Mouse (Mus musculus) midbrain, embryonic 16.5 days (tissue): ENCODE data around the gene Bhlhe23. TPM values are rescaled to one million over a fixed set of nuclear protein-coding genes. Genes with fewer than 3 reads are reported as not detected.

ENCODE experiments used
- ATAC-seq: fragments of 200-750 bp; cut with Nextera tagmentation; 2 replicates; pipeline ENCODE4 v1.8.0; 2017; ENCODE audit warnings: moderate TSS enrichment
- H3K27ac ChIP-seq: fragments of 300-500 bp; sonication (generic); 2 replicates; pipeline ENCODE4 v1.5.1; 2014; ENCODE audit warnings: mild to moderate bottlenecking, low read length, mixed read lengths
- H3K27me3 ChIP-seq: fragments of 300-500 bp; sonication (generic); 2 replicates; pipeline ENCODE4 v1.6.1; 2014; ENCODE audit warnings: low read depth, low read length, mixed read lengths; ENCODE audit not compliant: control insufficient read depth, insufficient read depth
- H3K36me3 ChIP-seq: fragments of 300-500 bp; sonication (generic); 2 replicates; pipeline ENCODE4 v1.6.1; 2014; ENCODE audit warnings: mild to moderate bottlenecking, low read length, moderate library complexity, mixed read lengths; ENCODE audit not compliant: control insufficient read depth, insufficient read depth
- H3K4me1 ChIP-seq: fragments of 300-500 bp; sonication (generic); 2 replicates; pipeline ENCODE4 v1.6.1; 2014; ENCODE audit warnings: mild to moderate bottlenecking, low read length, mixed read lengths; ENCODE audit not compliant: control insufficient read depth, insufficient read depth
- H3K4me2 ChIP-seq: fragments of 300-500 bp; sonication (generic); 2 replicates; pipeline ENCODE4 v1.6.1; 2014; ENCODE audit warnings: mild to moderate bottlenecking, low read length, mixed read lengths
- H3K4me3 ChIP-seq: fragments of 300-500 bp; sonication (generic); 2 replicates; pipeline ENCODE4 v1.5.1; 2014; ENCODE audit warnings: low read depth, mild to moderate bottlenecking, low read length, moderate library complexity, mixed read lengths
- H3K9ac ChIP-seq: fragments of 300-500 bp; sonication (generic); 2 replicates; pipeline ENCODE4 v1.6.1; 2014; ENCODE audit warnings: low read depth, low read length, mixed read lengths
- H3K9me3 ChIP-seq: fragments of 300-500 bp; sonication (generic); replicated peaks from 2 replicates; pipeline ENCODE4 v1.6.1; 2014; ENCODE audit warnings: mild to moderate bottlenecking, low read length, mixed read lengths; ENCODE audit not compliant: control insufficient read depth, poor library complexity, severe bottlenecking
- WGBS: fragments of 180-500 bp; shearing (Covaris S2); extraction: QIAGEN DNeasy Blood & Tissue Kit; methylation state at CpG from one replicate; pipeline ENCODE4 v1.1.7; 2014; 5-methylcytosine and 5-hydroxymethylcytosine counted together
- polyA plus RNA-seq: library from polyadenylated mRNA; unstranded; fragments of >200 nt; fragmentation: Nextera tagmentation; extraction: Ambion mirVana; gene quantifications from 2 replicates; pipeline ENCODE4 v1.2.1, GENCODE M21; 2015

Bhlhe23 gene
- polyA plus RNA-seq = 10.1 and 10.4 TPM in 2 replicates

DNA sequence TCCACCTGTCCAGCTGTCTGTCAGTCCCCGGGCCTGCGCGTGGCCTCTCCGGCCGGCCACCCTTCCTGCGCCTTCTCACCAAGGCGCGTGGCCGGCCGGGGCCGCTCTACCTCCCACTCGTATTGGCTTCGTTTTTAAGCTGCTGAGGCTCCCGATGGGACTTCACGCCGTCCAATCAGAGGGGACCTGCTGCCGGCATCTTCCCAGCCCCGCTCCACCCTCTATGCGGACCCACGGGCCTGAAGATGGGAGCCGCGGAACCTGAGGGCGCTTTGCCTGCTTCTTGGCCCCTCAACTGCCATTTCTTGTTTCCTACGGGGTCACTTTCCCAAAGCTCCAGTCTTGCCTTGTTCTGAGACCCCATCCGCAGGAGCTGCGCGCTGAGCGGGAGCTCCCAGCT lies at the start of gene Bhlhe23:
Bhlhe23 (minus strand) TSS at position 108 of the 400 bp plus-strand sequence.
- H3K4me1 ChIP-seq = peaks cover 7% of the 10 kb centered on the region

DNA sequence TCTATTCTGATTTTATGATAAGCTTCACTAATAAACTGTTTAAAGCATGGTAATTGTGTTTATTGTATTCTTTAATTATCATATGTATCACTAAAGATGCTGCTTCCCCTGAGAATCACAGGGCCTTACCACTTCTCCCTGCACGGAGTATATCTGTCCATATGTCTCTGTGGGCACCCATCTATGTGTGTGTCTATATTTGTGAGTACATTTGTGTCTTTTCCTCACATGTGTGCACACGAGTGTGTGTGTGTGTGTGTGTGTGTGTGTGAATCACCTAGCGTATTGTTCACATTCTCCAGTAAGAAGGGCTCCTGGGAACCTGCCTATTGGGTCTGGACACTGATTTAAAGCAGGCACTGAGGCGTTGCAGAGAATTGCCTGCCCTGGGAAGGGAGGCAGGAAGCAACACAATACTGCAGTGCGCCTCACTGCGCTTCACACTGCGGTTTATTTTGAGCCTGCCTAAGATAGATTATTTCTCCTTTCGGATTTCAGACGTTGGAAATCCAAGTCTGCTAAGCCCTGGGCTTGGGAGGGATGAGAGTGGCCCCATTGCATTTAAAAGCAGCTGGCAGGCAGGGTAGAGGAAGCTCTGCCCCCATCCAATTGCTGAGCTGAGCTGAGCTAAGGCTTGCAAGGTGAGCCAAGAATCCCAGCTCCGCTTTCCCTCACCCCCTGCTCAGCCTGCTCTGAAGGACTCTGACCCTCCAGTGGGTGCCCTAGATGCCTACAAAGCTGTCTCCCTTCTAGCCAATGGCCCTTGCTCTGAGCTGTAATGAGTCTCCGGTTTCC lies 48.6 kb upstream of the Bhlhe23 start:
- H3K36me3 ChIP-seq = no peaks in the 10 kb centered on the region
- 24% methylated on average over 11 of the region's 11 CpGs for WGBS
- H3K9ac ChIP-seq = peak overlapping the region; percentile 28; the same call in 1 of the 2 replicates
- H3K4me2 ChIP-seq = no peak overlapping the region
- no peaks in the 10 kb centered on the region for H3K9me3 ChIP-seq
- peak; percentile 65 for ATAC-seq
- no peaks in the 10 kb centered on the region for H3K27me3 ChIP-seq
- H3K4me3 ChIP-seq = no peak overlapping the region
- peaks cover 9% of the 10 kb centered on the region for H3K4me1 ChIP-seq
- H3K27ac ChIP-seq = peak overlapping the region; percentile 76

More for the DNA sequence above, at the start of gene Bhlhe23:
- no peaks in the 10 kb centered on the region for H3K9me3 ChIP-seq
- 1% methylated on average over 28 of the region's 28 CpGs for WGBS
- no peak within 1 kb of the TSS for H3K27ac ChIP-seq
- ATAC-seq = no peak; the same call in 1 of the 2 replicates
- H3K9ac ChIP-seq = peak within 1 kb of the TSS; percentile 35
- peak within 1 kb of the TSS; percentile 40 for H3K4me3 ChIP-seq
- no peaks in the 10 kb centered on the region for H3K36me3 ChIP-seq
- peak within 1 kb of the TSS; percentile 57 for H3K4me2 ChIP-seq
- H3K27me3 ChIP-seq = peaks cover 54% of the 10 kb centered on the region

GRCm38 (mm10) chr2:180824724-180825123 lies 48.0 kb upstream of the Bhlhe23 start:
- WGBS = 79% methylated on average over 4 of the region's 4 CpGs
- no peak overlapping the region for H3K4me2 ChIP-seq
- peak overlapping the region; percentile 76 for H3K27ac ChIP-seq
- no peaks in the 10 kb centered on the region for H3K36me3 ChIP-seq
- H3K9ac ChIP-seq = no peak overlapping the region
- no peak overlapping the region for H3K4me3 ChIP-seq
- ATAC-seq = no peak
- no peaks in the 10 kb centered on the region for H3K27me3 ChIP-seq
- H3K4me1 ChIP-seq = peaks cover 9% of the 10 kb centered on the region
- H3K9me3 ChIP-seq = no peaks in the 10 kb centered on the region

- no peaks in the 10 kb centered on the region for H3K9me3 ChIP-seq
- H3K4me2 ChIP-seq = no peak overlapping the region
- peaks cover 9% of the 10 kb centered on the region for H3K4me1 ChIP-seq
- WGBS = 73% methylated on average over 4 of the region's 4 CpGs
- no peaks in the 10 kb centered on the region for H3K27me3 ChIP-seq
- no peak overlapping the region for H3K9ac ChIP-seq
- peak overlapping the region; percentile 76; the same call in 1 of the 2 replicates for H3K27ac ChIP-seq
- no peaks in the 10 kb centered on the region for H3K36me3 ChIP-seq
- H3K4me3 ChIP-seq = no peak overlapping the region
- ATAC-seq = no peak
Observed at GRCm38 (mm10) chr2:180824061-180824460, 47.4 kb upstream of the Bhlhe23 start.

- ATAC-seq = 0 out of 2 replicates have a peak, but pooled peaks have one; percentile 37
- Histone ChIP-seq H3K36me3 (no peaks in the 10 kb centered on the region), H3K4me3 (no peak overlapping the region), H3K4me1 (peaks cover 9% of the 10 kb centered on the region), H3K27ac (no peak overlapping the region), H3K27me3 (no peaks in the 10 kb centered on the region), H3K9me3 (no peaks in the 10 kb centered on the region), H3K9ac (no peak overlapping the region), H3K4me2 (no peak overlapping the region)
- WGBS = 32% methylated on average over 6 of the region's 6 CpGs
Observed at GRCm38 (mm10) chr2:180822476-180822875, 45.8 kb upstream of the Bhlhe23 start.

DNA sequence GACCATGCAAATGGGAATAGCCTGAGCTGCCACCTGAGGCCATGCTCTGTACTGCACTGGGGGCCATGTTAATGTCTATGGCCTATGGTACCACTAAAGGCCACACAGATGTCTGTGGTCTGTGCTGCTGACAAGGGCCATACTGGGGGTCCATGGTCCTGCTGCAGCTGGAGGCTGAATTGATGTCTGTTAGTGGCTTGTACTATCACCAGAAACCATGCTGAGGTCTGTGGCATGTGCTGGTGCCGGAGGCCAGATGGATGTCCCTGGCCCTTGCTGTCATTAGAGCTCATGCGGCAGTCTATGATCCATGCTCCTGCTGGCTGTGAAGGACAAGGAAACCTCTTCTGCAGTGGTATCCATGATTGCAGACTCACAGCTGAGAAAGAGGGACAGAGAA lies 42.8 kb upstream of the Bhlhe23 start:
- Histone ChIP-seq H3K27ac (no peak overlapping the region), H3K36me3 (no peaks in the 10 kb centered on the region), H3K4me1 (peaks cover 4% of the 10 kb centered on the region; the same call in 1 of the 2 replicates), H3K4me3 (no peak overlapping the region), H3K27me3 (no peaks in the 10 kb centered on the region), H3K9ac (no peak overlapping the region), H3K4me2 (no peak overlapping the region), H3K9me3 (no peaks in the 10 kb centered on the region)
- no peak for ATAC-seq
- 94% methylated on average over 2 of the region's 2 CpGs for whole genome bisulfite sequencing

GRCm38 (mm10) chr2:180816440-180817065 lies 39.9 kb upstream of the Bhlhe23 start:
- 66% methylated on average over 6 of the region's 6 CpGs for WGBS
- no peak for ATAC-seq
- no peak overlapping the region for H3K4me3 ChIP-seq
- no peaks in the 10 kb centered on the region for H3K36me3 ChIP-seq
- peak overlapping the region; percentile 55 for H3K27ac ChIP-seq
- H3K4me2 ChIP-seq = no peak overlapping the region
- H3K4me1 ChIP-seq = peaks cover 2% of the 10 kb centered on the region; the same call in 1 of the 2 replicates
- H3K9me3 ChIP-seq = no peaks in the 10 kb centered on the region
- no peaks in the 10 kb centered on the region for H3K27me3 ChIP-seq
- H3K9ac ChIP-seq = no peak overlapping the region

GRCm38 (mm10) chr2:180813982-180814568 lies 37.4 kb upstream of the Bhlhe23 start:
- no peak overlapping the region for H3K27ac ChIP-seq
- H3K36me3 ChIP-seq = no peaks in the 10 kb centered on the region
- no peak overlapping the region for H3K4me3 ChIP-seq
- peaks cover 2% of the 10 kb centered on the region; the same call in 1 of the 2 replicates for H3K4me1 ChIP-seq
- 67% methylated on average over 4 of the region's 4 CpGs for WGBS
- ATAC-seq = no peak
- no peaks in the 10 kb centered on the region for H3K9me3 ChIP-seq
- H3K9ac ChIP-seq = no peak overlapping the region
- H3K27me3 ChIP-seq = no peaks in the 10 kb centered on the region
- no peak overlapping the region for H3K4me2 ChIP-seq
